In genomic region chr11:119077755-119078154, GRCm38 (mm10) we compare ENCODE assay signal across 24 mouse cellular contexts. TPM values are rescaled to one million over a fixed set of nuclear protein-coding genes. Genes with fewer than 3 reads are reported as not detected.
DNase-seq lines count a peak whose midpoint lies in the region; ATAC-seq and TF ChIP-seq lines count a peak whose summit lies in the region.
"Had no signal": no experiment of that assay in that cellular context is flagged by ENCODE, and none has a peak within 500 bp of the region (broad histone marks: within the 10 kb centered on the region; RNA-seq: fewer than 3 reads in every experiment).

No protein-coding gene starts in this region.

- peaks cover 60% of the 10 kb centered on the region for H3K4me1 ChIP-seq in forebrain, embryonic 13.5 days
- peaks cover 44% of the 10 kb centered on the region for H3K4me1 ChIP-seq in forebrain, embryonic 16.5 days (replicated peaks; ENCODE audit: control insufficient read depth, insufficient read depth, low read length)
- peaks cover 49% of the 10 kb centered on the region for H3K4me1 ChIP-seq in lung, embryonic 16.5 days (replicated peaks; ENCODE audit: control insufficient read depth, insufficient read depth, low read length)
- H3K4me1 ChIP-seq in CH12.LX (ENCODE audit: control insufficient read depth in 1 of 2, insufficient read depth in 2 of 2) = peaks cover 30 to 62% of the 10 kb centered on the region in 2 experiments
- H3K4me1 ChIP-seq in forebrain, embryonic 15.5 days = peaks cover 49% of the 10 kb centered on the region

- peak overlapping the region; percentile 91 for H3K27ac ChIP-seq in forebrain, embryonic 13.5 days
- H3K27ac ChIP-seq in forebrain, embryonic 16.5 days (ENCODE audit: low read length) = no peak overlapping the region
- peak overlapping the region; percentile 69; the same call in 1 of the 2 replicates for H3K27ac ChIP-seq in lung, embryonic 16.5 days (ENCODE audit: low read length)
- no peak overlapping the region for H3K27ac ChIP-seq in CH12.LX (ENCODE audit: insufficient read depth, low read depth)
- peak overlapping the region; percentile 74 for H3K27ac ChIP-seq in forebrain, embryonic 15.5 days (replicated peaks)
- H3K27ac ChIP-seq: limb, embryonic 12.5 days had no signal

- no peak for TF ChIP-seq RAD21 in CH12.LX (IDR thresholded peaks at IDR 0.05; ENCODE audit: low read depth, low read length)

- DNase-seq in lung, postnatal 10 days = no peak
- DNase-seq in CH12.LX (ENCODE audit: extremely low read depth) = no peak
- DNase-seq in cerebellum, postnatal 36 days = no peak
- DNase-seq in Muller cell, postnatal 12 days (ENCODE audit: inconsistent ontology term) = no peak
- DNase-seq: adrenal gland, postnatal 25 days; B cell, adult 2 months; cerebellum, adult 9-11 months; gastrocnemius, postnatal 36 days; heart, adult 2 months; heart, postnatal 14 days; kidney, adult 18-20 months; kidney, postnatal 14 days; layer of hippocampus, postnatal 36 days; liver, postnatal 0 days; thymus, postnatal 14 days had no signal

- H3K36me3 ChIP-seq in forebrain, embryonic 13.5 days (ENCODE audit: poor library complexity, severe bottlenecking) = peaks cover 25% of the 10 kb centered on the region
- H3K36me3 ChIP-seq in forebrain, embryonic 16.5 days (ENCODE audit: control insufficient read depth, insufficient read depth) = no peaks in the 10 kb centered on the region; the same call in 1 of the 2 replicates
- H3K36me3 ChIP-seq in lung, embryonic 16.5 days (ENCODE audit: control insufficient read depth, insufficient read depth, low read length) = peaks cover 24% of the 10 kb centered on the region
- peaks cover 39 to 51% of the 10 kb centered on the region in 2 experiments for H3K36me3 ChIP-seq in CH12.LX (replicated peaks in 1 of 2; ENCODE audit: control insufficient read depth in 1 of 2, insufficient read depth in 1 of 2, low read length in 1 of 2)
- peaks cover 19% of the 10 kb centered on the region; the same call in 1 of the 2 replicates for H3K36me3 ChIP-seq in forebrain, embryonic 15.5 days

- WGBS in forebrain, embryonic 13.5 days = 78% methylated on average over 4 of the region's 4 CpGs
- WGBS in forebrain, embryonic 16.5 days = 73% methylated on average over 4 of the region's 4 CpGs
- WGBS in lung, embryonic 16.5 days = 74% methylated on average over 4 of the region's 4 CpGs
- WGBS in forebrain, embryonic 15.5 days = 77% methylated on average over 4 of the region's 4 CpGs

- H3K9ac ChIP-seq in forebrain, embryonic 13.5 days = 0 out of 2 replicates have a peak overlapping the region, but pooled peaks have one; percentile 59
- no peak overlapping the region for H3K9ac ChIP-seq in forebrain, embryonic 16.5 days (replicated peaks; ENCODE audit: low read depth, low read length)
- no peak overlapping the region for H3K9ac ChIP-seq in lung, embryonic 16.5 days (ENCODE audit: low read length)
- H3K9ac ChIP-seq in CH12.LX (ENCODE audit: insufficient read depth, low read depth) = no peak overlapping the region
- H3K9ac ChIP-seq in forebrain, embryonic 15.5 days (replicated peaks) = no peak overlapping the region
- H3K9ac ChIP-seq: liver, postnatal 0 days had no signal

- TF ChIP-seq POLR2A in CH12.LX (IDR thresholded peaks at IDR 0.05; ENCODE audit: low read depth, low read length) = no peak

- no peak for ATAC-seq in forebrain, embryonic 13.5 days
- no peak for ATAC-seq in forebrain, embryonic 16.5 days
- no peak for ATAC-seq in lung, embryonic 16.5 days (ENCODE audit: low read depth)
- no peak for ATAC-seq in forebrain, embryonic 15.5 days (replicated peaks)
- ATAC-seq: inflammation-experienced regulatory T-cells, adult 6 months; liver, postnatal 0 days had no signal

- peaks cover 23% of the 10 kb centered on the region for H3K27me3 ChIP-seq in forebrain, embryonic 13.5 days
- H3K27me3 ChIP-seq in forebrain, embryonic 16.5 days (replicated peaks; ENCODE audit: control insufficient read depth, insufficient read depth, low read length) = peaks cover 3% of the 10 kb centered on the region; the same call in 1 of the 2 replicates
- no peaks in the 10 kb centered on the region for H3K27me3 ChIP-seq in lung, embryonic 16.5 days (ENCODE audit: control insufficient read depth, insufficient read depth, low read depth, low read length)
- H3K27me3 ChIP-seq in CH12.LX (replicated peaks) = peaks cover 15% of the 10 kb centered on the region
- H3K27me3 ChIP-seq in forebrain, embryonic 15.5 days = peaks cover 10% of the 10 kb centered on the region

- in situ Hi-C loops in CH12.LX (cut with MboI; ENCODE audit: low pct_ligation_motif_present, low pct_unique_long_range_greater_than_20kb, low sequenced_read_pairs) = no loop called here

- H3K4me2 ChIP-seq in forebrain, embryonic 13.5 days = peak overlapping the region; percentile 48
- H3K4me2 ChIP-seq in forebrain, embryonic 16.5 days (ENCODE audit: low read length) = no peak overlapping the region
- H3K4me2 ChIP-seq in lung, embryonic 16.5 days (ENCODE audit: low read depth, low read length) = no peak overlapping the region
- H3K4me2 ChIP-seq in CH12.LX (ENCODE audit: insufficient read depth, low read depth, poor library complexity, severe bottlenecking) = no peak overlapping the region
- no peak overlapping the region for H3K4me2 ChIP-seq in forebrain, embryonic 15.5 days (replicated peaks)
- H3K4me2 ChIP-seq: liver, embryonic 11.5 days had no signal

- no peak for TF ChIP-seq EP300 in CH12.LX (IDR thresholded peaks at IDR 0.05; ENCODE audit: low read length)

- no peaks in the 10 kb centered on the region for H3K9me3 ChIP-seq in forebrain, embryonic 13.5 days (replicated peaks)
- H3K9me3 ChIP-seq in forebrain, embryonic 16.5 days (ENCODE audit: control insufficient read depth, low read length) = 0 out of 2 replicates have a peak, but pooled peaks cover 2% of the 10 kb centered on the region
- no peaks in the 10 kb centered on the region for H3K9me3 ChIP-seq in lung, embryonic 16.5 days (ENCODE audit: control insufficient read depth, low read length)
- peaks cover 3% of the 10 kb centered on the region for H3K9me3 ChIP-seq in CH12.LX (replicated peaks; ENCODE audit: low read length)
- no peaks in the 10 kb centered on the region for H3K9me3 ChIP-seq in forebrain, embryonic 15.5 days
- H3K9me3 ChIP-seq: heart, embryonic 13.5 days; limb, embryonic 12.5 days; neural tube, embryonic 13.5 days had no signal

- dilution Hi-C loops in CH12.LX (cut with MboI; ENCODE audit: extremely low pct_ligation_motif_present, extremely low pct_unique_long_range_greater_than_20kb, low sequenced_read_pairs) = no loop called here

- no peak overlapping the region for H3K4me3 ChIP-seq in forebrain, embryonic 13.5 days
- H3K4me3 ChIP-seq in forebrain, embryonic 16.5 days (replicated peaks; ENCODE audit: low read length) = no peak overlapping the region
- no peak overlapping the region for H3K4me3 ChIP-seq in lung, embryonic 16.5 days (ENCODE audit: low read length)
- H3K4me3 ChIP-seq in CH12.LX (replicated peaks in 1 of 3; ENCODE audit: low read depth in 2 of 3, low read length in 2 of 3, poor library complexity in 1 of 3) = no peak overlapping the region
- H3K4me3 ChIP-seq in forebrain, embryonic 15.5 days = no peak overlapping the region
- H3K4me3 ChIP-seq: heart, adult 2 months; limb, embryonic 12.5 days; neural tube, embryonic 13.5 days had no signal

- H3K79me2 ChIP-seq in CH12.LX (replicated peaks; ENCODE audit: control insufficient read depth, extremely low read depth, insufficient read depth, poor library complexity, severe bottlenecking) = peaks cover 24% of the 10 kb centered on the region

- no peak for TF ChIP-seq CTCF in CH12.LX (conservative IDR thresholded peaks at IDR 0.05 in 1 of 2, IDR thresholded peaks at IDR 0.05 in 1 of 2; ENCODE audit: low read depth in 2 of 2, low read length in 2 of 2)

TF ChIP-seq in CH12.LX, 34 proteins besides CTCF, POLR2A, EP300 and RAD21:
- TF ChIP-seq POLR2AphosphoS2 (IDR thresholded peaks at IDR 0.05; ENCODE audit: low read depth, low read length) = peak; percentile 65; the same call in 1 of the 2 replicates
- no peak for TF ChIP-seq NELFE (IDR thresholded peaks at IDR 0.05; ENCODE audit: low read depth, low read length)
TF ChIP-seq in CH12.LX: peak in this region for 1.

RNA-seq across cellular contexts. Expression of gene Cbx4, which starts 8.3 kb away (rescaled TPM):
- polyA plus RNA-seq in forebrain, embryonic 13.5 days (2015; fragmentation: Nextera tagmentation; extraction: Ambion mirVana) = 10.2 and 11.5 TPM in 2 replicates
- 18.1 and 18.5 TPM in 2 replicates for polyA plus RNA-seq in forebrain, embryonic 16.5 days (2015; fragmentation: Nextera tagmentation; extraction: Ambion mirVana)
- polyA plus RNA-seq in lung, embryonic 16.5 days (2015; fragmentation: Nextera tagmentation; extraction: Ambion mirVana) = 13.3 and 14.0 TPM in 2 replicates
- 30.6 and 40.4 TPM in 2 replicates for total RNA-seq in CH12.LX (2012; rRNA removed)
- 11.4 and 15.0 TPM in 2 replicates for total RNA-seq in CH12.LX (2014; rRNA removed)
- 26.0 and 29.8 TPM in 2 replicates for polyA plus RNA-seq in CH12.LX (2012; ENCODE audit: insufficient read length, low read depth)
- 15.5 and 16.5 TPM in 2 replicates for polyA plus RNA-seq in forebrain, embryonic 15.5 days (2015; fragmentation: Nextera tagmentation; extraction: Ambion mirVana)

RNA-seq across cellular contexts. Expression of gene Cbx8, which starts 37.0 kb away (rescaled TPM):
- polyA plus RNA-seq in forebrain, embryonic 13.5 days (2015; fragmentation: Nextera tagmentation; extraction: Ambion mirVana) = 9.8 and 12.3 TPM in 2 replicates
- polyA plus RNA-seq in forebrain, embryonic 16.5 days (2015; fragmentation: Nextera tagmentation; extraction: Ambion mirVana) = 12.3 and 13.4 TPM in 2 replicates
- 7.7 and 7.9 TPM in 2 replicates for polyA plus RNA-seq in lung, embryonic 16.5 days (2015; fragmentation: Nextera tagmentation; extraction: Ambion mirVana)
- total RNA-seq in CH12.LX (2012; rRNA removed) = 8.5 and 10.2 TPM in 2 replicates
- total RNA-seq in CH12.LX (2014; rRNA removed) = 6.2 and 7.7 TPM in 2 replicates
- polyA plus RNA-seq in CH12.LX (2012; ENCODE audit: insufficient read length, low read depth) = 6.0 and 7.5 TPM in 2 replicates
- 13.8 and 14.1 TPM in 2 replicates for polyA plus RNA-seq in forebrain, embryonic 15.5 days (2015; fragmentation: Nextera tagmentation; extraction: Ambion mirVana)

RNA-seq across cellular contexts. Expression of gene Cbx2, which starts 55.0 kb away (rescaled TPM):
- 45.2 and 52.0 TPM in 2 replicates for polyA plus RNA-seq in forebrain, embryonic 13.5 days (2015; fragmentation: Nextera tagmentation; extraction: Ambion mirVana)
- 24.9 and 26.7 TPM in 2 replicates for polyA plus RNA-seq in forebrain, embryonic 16.5 days (2015; fragmentation: Nextera tagmentation; extraction: Ambion mirVana)
- polyA plus RNA-seq in lung, embryonic 16.5 days (2015; fragmentation: Nextera tagmentation; extraction: Ambion mirVana) = 27.4 and 30.5 TPM in 2 replicates
- total RNA-seq in CH12.LX (2012; rRNA removed) (10.9 and 15.5 TPM in 2 replicates), CH12.LX (2014; rRNA removed) (2.6 and 2.8 TPM in 2 replicates)
- 3.6 and 3.9 TPM in 2 replicates for polyA plus RNA-seq in CH12.LX (2012; ENCODE audit: insufficient read length, low read depth)
- 30.4 and 31.8 TPM in 2 replicates for polyA plus RNA-seq in forebrain, embryonic 15.5 days (2015; fragmentation: Nextera tagmentation; extraction: Ambion mirVana)

Comparison
In these comparisons a context has a peak if more than half of its experiments do, and no peak if none do; other contexts are left out.
1. H3K27ac ChIP-seq: peak in forebrain, embryonic 13.5 days (single experiment), lung, embryonic 16.5 days (single experiment) and forebrain, embryonic 15.5 days (single experiment); none in forebrain, embryonic 16.5 days (single experiment) and CH12.LX (single experiment).